Mouse (Mus musculus): ENCODE measurements at regions not wholly inside any gene's neighbourhood (a gene's known extent, or its start where the extent isn't known, plus 50 kb on each side); places are given as distances from the start of the nearest gene placed in this dataset.

DNA sequence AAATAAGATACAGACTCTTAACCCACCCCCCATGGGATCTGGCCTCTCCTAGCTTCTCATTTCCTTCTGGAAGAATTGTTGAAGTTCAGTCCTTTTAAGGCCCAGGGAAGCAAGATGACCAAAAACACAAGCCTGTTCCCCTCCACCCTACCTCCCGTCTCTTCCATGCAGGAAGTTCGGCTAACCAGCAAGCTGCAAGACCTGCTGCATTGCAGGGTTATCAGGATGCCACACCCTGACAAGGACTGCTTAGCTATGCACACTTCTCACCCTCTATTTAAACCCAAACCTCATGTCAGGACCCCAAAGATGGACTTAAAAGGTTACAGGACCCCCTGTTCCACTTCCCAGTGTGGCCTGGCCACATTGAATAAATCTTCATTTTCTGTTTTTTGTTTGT, 119.2 kb upstream of the Lemd2 start:
- no peak for DNase-seq (ENCODE audit: low spot score in 2 of 2)
- intact Hi-C loops (cut with DNase I) = no loop called here

DNA sequence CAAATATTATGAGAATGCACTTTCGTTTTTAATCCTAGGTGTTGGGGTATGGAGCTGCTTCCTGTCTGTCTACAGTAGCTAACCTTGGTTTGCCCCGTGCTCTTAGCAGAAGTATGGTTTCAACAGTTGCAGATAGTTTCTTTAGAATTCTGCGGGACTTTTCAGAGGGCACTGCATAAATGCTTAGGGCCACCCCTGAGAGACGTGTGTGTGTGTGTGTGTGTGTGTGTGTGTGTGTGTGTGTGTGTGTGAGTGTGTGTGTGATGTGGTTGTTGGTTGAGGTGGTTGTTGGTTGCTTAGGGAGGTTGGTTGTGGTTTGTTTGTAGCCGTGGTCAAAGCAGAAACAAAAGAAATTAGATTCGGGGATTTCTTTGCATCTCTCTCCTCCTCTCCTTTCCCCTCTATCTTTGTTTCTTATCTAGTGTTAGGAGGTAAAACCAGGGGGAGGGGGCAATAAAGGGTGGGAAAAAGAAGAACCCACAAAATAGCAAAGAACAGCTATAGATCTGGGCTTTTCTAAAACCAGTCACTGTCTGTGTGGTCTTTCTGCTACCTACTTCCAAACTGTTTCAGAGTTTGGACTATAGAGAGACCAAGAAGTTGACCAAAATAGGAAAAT, 118.7 kb upstream of the Lemd2 start:
- DNase-seq (ENCODE audit: low spot score in 2 of 2) = no peak
- intact Hi-C loops (cut with DNase I) = no loop called here

DNA sequence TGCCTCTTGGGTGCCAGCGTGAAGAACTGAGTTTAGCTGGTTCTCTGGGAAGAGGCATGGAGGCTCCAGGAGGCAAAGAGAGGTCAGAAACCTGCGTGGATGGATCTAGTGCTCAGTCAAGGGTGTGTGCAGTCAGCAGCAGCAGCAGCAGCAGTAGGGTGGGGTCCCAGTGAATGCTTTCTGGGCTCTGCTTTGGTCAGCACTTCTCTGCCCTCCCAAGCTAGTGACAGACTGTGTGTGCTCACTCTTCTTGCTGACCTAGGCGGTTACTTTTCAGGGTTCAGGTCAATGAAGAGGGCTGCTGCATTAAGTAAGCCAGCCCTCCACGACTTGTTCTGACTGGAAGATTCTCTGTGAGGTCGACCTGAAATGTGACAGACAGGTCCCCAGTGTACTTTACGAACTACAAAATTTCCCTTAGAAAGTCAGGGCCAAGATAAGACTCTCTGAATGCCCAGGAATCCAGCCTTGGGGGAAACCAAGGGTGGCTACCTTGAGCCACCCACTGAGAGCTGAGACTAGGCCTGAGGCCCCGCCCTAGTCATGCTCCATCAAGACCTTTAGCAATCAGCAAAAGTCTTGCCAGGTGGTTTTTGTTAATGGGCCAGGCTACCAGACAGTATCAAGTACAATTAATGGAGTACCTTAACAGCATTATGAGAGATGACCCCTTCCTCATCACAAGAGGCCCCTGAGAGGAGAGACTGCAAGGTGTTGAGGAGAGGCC, 114.9 kb upstream of the Lemd2 start:
- DNase-seq (ENCODE audit: low spot score in 2 of 2) = no peak
- intact Hi-C loops (cut with DNase I) = no loop called here

- peak; percentile 57 to 74 for DNase-seq (ENCODE audit: low spot score in 2 of 2)
- intact Hi-C loops (cut with DNase I) = no loop called here
Observed at GRCm38 (mm10) chr17:27317576-27318277, 113.5 kb upstream of the Lemd2 start.

- intact Hi-C loops (cut with DNase I) = no loop called here
- no peak for DNase-seq (ENCODE audit: low spot score in 2 of 2)
Observed at GRCm38 (mm10) chr17:27316711-27317575, 112.7 kb upstream of the Lemd2 start.

- intact Hi-C loops (cut with DNase I) = no loop called here
- no peak for DNase-seq (ENCODE audit: low spot score in 2 of 2)
Observed at GRCm38 (mm10) chr17:27315947-27316628, 111.8 kb upstream of the Lemd2 start.

GRCm38 (mm10) chr17:27315428-27315827, 111.2 kb upstream of the Lemd2 start:
- DNase-seq (ENCODE audit: low spot score in 2 of 2) = no peak
- intact Hi-C loops (cut with DNase I) = no loop called here

DNA sequence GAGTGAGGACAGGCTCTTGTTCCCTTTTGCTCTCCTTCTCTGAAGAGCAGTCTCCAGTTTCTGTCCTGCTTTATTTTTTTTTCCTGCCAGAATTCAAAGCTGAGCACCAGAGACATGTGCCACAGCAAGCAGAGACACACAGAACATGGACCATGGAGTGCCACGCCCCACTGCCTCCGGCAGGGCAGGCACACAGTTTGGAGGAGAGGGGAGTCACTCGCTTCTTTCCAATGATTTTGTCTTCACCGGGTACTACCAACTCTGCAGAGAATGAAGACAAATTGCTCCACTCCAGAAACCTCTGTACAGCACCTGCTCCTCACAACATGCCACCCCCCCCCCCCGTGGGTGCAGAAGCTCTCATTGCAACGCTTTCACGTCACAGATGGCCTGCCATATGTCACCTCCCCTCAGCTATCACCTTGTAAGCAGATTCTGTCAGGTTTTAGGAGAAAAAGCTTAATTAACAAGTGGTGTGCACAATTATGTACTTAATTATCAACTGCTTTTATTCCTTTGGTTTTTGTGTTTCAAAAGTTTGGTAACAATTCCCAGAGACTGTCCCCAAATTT, 110.6 kb upstream of the Lemd2 start:
- intact Hi-C loops (cut with DNase I) = no loop called here
- DNase-seq (ENCODE audit: low spot score in 2 of 2) = peak in 1 of 2 experiments; percentile 46

DNA sequence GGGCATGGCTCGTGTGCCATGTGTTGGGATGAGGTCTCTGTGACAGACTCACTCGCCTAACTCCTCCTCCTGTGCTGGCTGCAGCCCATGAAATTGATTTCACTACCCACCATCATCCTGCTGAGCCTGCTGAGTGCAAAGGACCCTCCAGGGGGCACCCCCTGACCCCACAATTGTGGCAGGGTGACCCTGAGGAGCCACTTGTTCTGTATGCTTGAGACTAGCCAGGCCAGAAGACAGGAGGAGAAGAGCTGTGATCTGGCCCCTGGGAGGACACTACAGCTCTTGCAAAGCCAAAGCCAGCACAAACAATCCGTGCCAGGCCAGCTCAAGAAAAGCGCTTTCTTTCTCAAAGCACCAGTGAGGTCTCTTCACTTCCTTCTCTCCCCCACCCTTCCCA, 104.7 kb upstream of the Lemd2 start:
- no peak for DNase-seq (ENCODE audit: low spot score in 2 of 2)
- intact Hi-C loops (cut with DNase I) = no loop called here

DNA sequence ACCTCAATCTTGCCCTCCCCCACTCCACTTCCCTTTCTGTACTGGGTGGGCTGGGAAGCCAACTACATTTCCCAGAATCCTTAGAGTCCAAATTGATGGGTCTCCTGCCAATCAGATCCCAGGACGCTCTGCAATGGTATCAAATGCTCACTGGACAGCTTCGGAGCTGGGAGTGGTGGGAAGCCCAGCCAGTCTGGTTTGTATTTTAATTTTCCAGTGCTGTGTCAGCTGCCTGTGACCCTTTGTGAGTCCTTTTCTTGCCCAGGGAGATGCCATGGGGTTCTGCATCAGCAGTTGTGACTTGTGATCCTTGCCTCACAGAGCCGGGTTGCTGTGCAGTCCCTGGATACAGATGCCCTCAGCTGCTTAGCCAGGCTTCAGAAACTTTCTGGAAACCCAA, 100.6 kb upstream of the Lemd2 start:
- DNase-seq (ENCODE audit: low spot score in 2 of 2) = no peak
- intact Hi-C loops (cut with DNase I) = no loop called here

- DNase-seq (ENCODE audit: low spot score in 2 of 2) = no peak
- intact Hi-C loops (cut with DNase I) = no loop called here
Observed at GRCm38 (mm10) chr17:27303633-27304479, 99.6 kb upstream of the Lemd2 start.

GRCm38 (mm10) chr17:27303061-27303460, 98.8 kb upstream of the Lemd2 start:
- intact Hi-C loops (cut with DNase I) = no loop called here
- DNase-seq (ENCODE audit: low spot score in 2 of 2) = no peak

DNA sequence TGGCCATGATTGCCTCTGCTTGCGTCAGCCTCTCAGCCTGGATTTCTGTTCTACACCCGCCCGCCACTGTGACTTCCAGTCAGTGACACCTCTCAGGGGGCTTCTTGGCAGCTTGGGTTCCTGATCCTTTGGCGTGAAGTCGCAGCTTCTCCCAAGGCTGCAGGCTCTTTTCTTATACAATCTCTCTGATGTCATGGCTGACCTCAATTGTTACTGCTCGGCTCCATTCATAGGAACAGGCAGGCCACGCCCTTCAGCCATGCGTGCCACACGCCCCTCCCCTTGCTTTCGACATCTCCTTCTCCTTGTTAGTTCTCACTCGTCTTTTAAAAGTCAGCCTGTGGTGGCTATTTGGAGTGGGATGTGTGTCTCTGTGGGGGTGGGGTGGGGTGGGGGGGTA, 97.1 kb upstream of the Lemd2 start:
- intact Hi-C loops (cut with DNase I) = loop anchor here (2.0 kb wide), 1 partner anchor 41 kb away; no protein-coding TSS in a partner anchor
- DNase-seq (ENCODE audit: low spot score in 2 of 2) = no peak

DNA sequence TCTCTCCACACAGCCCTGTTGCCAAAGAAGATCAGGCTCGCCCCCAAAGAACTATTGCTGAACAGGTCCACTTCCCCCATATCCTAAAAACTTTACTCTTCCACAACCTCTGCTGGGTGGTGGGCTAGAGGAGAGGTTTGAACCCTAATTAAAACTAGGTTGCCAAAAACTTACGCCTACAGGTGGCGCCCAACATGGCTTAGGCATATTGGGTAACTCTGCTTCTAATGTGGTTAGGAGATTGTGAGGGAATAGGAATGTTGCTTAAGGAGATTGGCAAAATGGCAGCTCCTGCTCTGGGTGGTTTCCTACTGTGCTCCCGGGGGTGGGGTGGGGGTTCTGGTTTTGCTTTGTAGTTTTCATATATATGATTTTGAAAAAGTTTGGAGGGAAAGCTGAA, 95.0 kb upstream of the Lemd2 start:
- no peak for DNase-seq (ENCODE audit: low spot score in 2 of 2)
- intact Hi-C loops (cut with DNase I) = no loop called here

DNA sequence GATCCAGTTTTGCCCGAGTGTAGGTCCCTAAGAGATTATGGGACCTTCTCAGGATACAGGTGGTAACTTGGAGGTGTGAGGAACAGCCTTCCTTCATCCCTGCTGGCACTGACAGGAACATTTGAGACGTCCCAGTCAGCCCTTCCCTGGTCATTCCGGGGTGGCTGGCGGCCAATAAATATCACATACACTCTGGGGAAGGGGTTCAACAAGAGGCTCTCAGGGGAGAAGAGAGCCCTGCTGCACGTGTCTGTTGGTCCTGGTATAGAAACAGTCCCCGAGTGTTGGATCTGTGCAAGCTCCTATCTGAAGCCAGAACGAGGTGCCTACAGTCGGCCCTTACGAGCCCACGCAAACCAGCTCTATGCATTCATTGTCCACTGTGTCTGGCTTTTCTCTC, 94.1 kb upstream of the Lemd2 start:
- intact Hi-C loops (cut with DNase I) = no loop called here
- DNase-seq (ENCODE audit: low spot score in 2 of 2) = no peak

- intact Hi-C loops (cut with DNase I) = no loop called here
Observed at GRCm38 (mm10) chr17:27296156-27296555, 91.9 kb upstream of the Lemd2 start.

GRCm38 (mm10) chr17:27294208-27294604, 89.9 kb upstream of the Lemd2 start:
- intact Hi-C loops (cut with DNase I) = no loop called here
- DNase-seq (ENCODE audit: low spot score in 2 of 2) = no peak

More at GRCm38 (mm10) chr17:27296156-27296555, 91.9 kb upstream of the Lemd2 start:
- no peak for DNase-seq (ENCODE audit: low spot score in 2 of 2)

DNA sequence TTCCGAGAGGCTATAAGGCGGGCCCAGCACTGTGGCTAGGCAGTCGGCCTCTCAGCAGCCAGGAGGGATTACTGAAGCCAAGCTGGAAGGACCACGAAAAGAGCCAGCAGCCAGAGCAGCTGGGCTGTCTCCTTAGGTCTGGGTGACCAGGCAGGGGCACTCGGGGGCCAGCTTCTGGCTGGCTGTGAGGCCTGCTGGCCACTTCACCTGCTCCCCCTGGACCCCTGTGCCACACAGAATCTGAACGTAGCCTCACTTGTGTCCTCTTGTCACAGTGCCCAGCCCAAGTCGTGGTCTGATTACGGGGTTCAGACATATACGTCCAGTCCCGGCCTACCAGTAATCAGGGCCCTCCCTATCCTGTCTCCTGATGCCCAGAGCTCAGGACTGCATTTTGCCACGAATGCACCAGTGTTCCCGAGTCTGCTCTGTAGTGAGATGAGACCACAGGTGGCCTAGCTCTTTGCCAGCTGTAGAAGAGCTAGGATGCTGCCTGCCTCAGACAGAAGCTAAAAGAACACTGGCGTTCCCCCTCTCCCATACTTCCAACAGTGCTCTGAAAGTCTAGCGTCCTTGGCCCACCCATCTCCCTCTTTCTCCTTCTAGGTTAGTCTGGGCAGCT, 89.4 kb upstream of the Lemd2 start:
- DNase-seq (ENCODE audit: low spot score in 2 of 2) = no peak
- intact Hi-C loops (cut with DNase I) = no loop called here

All from left cerebral cortex, postnatal 25 days (tissue).